Mouse (Mus musculus): ENCODE results near the gene Txndc5. TPM values are rescaled to one million over a fixed set of nuclear protein-coding genes. Genes with fewer than 3 reads are reported as not detected.

Txndc5 gene
- total and polyA plus RNA-seq, 2 experiments from 2014 or later: 81.0 to 92.2 TPM

GRCm38 (mm10) chr13:38476936-38477335, 51.7 kb downstream of the Txndc5 start:
- TF ChIP-seq CTCF (IDR thresholded peaks at IDR 0.05; ENCODE audit: low read depth): no peak
- H3K4me3 ChIP-seq (ENCODE audit: low read length): no peak overlapping the region
- no peaks in the 10 kb centered on the region for H3K4me1 ChIP-seq (ENCODE audit: insufficient read depth, low read length)
- H3K9me3 ChIP-seq (ENCODE audit: low read length): no peaks in the 10 kb centered on the region
- no peaks in the 10 kb centered on the region for H3K27me3 ChIP-seq (ENCODE audit: insufficient read depth, low read length)
- DNase-seq (ENCODE audit: low spot score) (no peak), ATAC-seq (no peak)
- H3K27ac ChIP-seq: no peak overlapping the region
- H3K36me3 ChIP-seq (ENCODE audit: insufficient read depth, low read length): no peaks in the 10 kb centered on the region
- WGBS: 38% methylated on average over 8 of the region's 8 CpGs
- H3K4me2 ChIP-seq (ENCODE audit: low read depth, low read length): no peak overlapping the region
- H3K9ac ChIP-seq (replicated peaks; ENCODE audit: low read length): no peak overlapping the region

- Histone ChIP-seq H3K27me3 (ENCODE audit: insufficient read depth, low read length) (no peaks in the 10 kb centered on the region), H3K4me2 (ENCODE audit: low read depth, low read length) (no peak overlapping the region), H3K27ac (no peak overlapping the region), H3K9me3 (ENCODE audit: low read length) (no peaks in the 10 kb centered on the region), H3K4me3 (ENCODE audit: low read length) (no peak overlapping the region), H3K9ac (replicated peaks; ENCODE audit: low read length) (no peak overlapping the region), H3K4me1 (ENCODE audit: insufficient read depth, low read length) (no peaks in the 10 kb centered on the region), H3K36me3 (ENCODE audit: insufficient read depth, low read length) (no peaks in the 10 kb centered on the region)
- WGBS: 87% methylated on average over 6 of the region's 6 CpGs
- TF ChIP-seq CTCF (IDR thresholded peaks at IDR 0.05; ENCODE audit: low read depth): no peak
- ATAC-seq (no peak), DNase-seq (ENCODE audit: low spot score) (no peak)
Observed at GRCm38 (mm10) chr13:38473497-38473896, 55.1 kb downstream of the Txndc5 start.

- no peak overlapping the region for H3K4me2 ChIP-seq (ENCODE audit: low read depth, low read length)
- H3K4me3 ChIP-seq (ENCODE audit: low read length): no peak overlapping the region
- DNase-seq (ENCODE audit: low spot score): no peak
- H3K36me3 ChIP-seq (ENCODE audit: insufficient read depth, low read length): no peaks in the 10 kb centered on the region
- H3K4me1 ChIP-seq (ENCODE audit: insufficient read depth, low read length): no peaks in the 10 kb centered on the region
- H3K9me3 ChIP-seq (ENCODE audit: low read length): no peaks in the 10 kb centered on the region
- H3K27ac ChIP-seq: no peak overlapping the region
- no peaks in the 10 kb centered on the region for H3K27me3 ChIP-seq (ENCODE audit: insufficient read depth, low read length)
- 79% methylated on average over 4 of the region's 4 CpGs for WGBS
- no peak for TF ChIP-seq CTCF (IDR thresholded peaks at IDR 0.05; ENCODE audit: low read depth)
- ATAC-seq: no peak
- no peak overlapping the region for H3K9ac ChIP-seq (replicated peaks; ENCODE audit: low read length)
Observed at GRCm38 (mm10) chr13:38472636-38473035, 56.0 kb downstream of the Txndc5 start.

- 81% methylated on average over 5 of the region's 5 CpGs for WGBS
- ATAC-seq (no peak), DNase-seq (ENCODE audit: low spot score) (no peak)
- H3K27ac ChIP-seq: no peak overlapping the region
- H3K4me1 ChIP-seq (ENCODE audit: insufficient read depth, low read length): no peaks in the 10 kb centered on the region
- H3K27me3 ChIP-seq (ENCODE audit: insufficient read depth, low read length): no peaks in the 10 kb centered on the region
- TF ChIP-seq CTCF (IDR thresholded peaks at IDR 0.05; ENCODE audit: low read depth): no peak
- no peak overlapping the region for H3K4me3 ChIP-seq (ENCODE audit: low read length)
- no peak overlapping the region for H3K4me2 ChIP-seq (ENCODE audit: low read depth, low read length)
- no peak overlapping the region for H3K9ac ChIP-seq (replicated peaks; ENCODE audit: low read length)
- H3K9me3 ChIP-seq (ENCODE audit: low read length): no peaks in the 10 kb centered on the region
- H3K36me3 ChIP-seq (ENCODE audit: insufficient read depth, low read length): no peaks in the 10 kb centered on the region
Observed at GRCm38 (mm10) chr13:38470882-38471281, 57.7 kb downstream of the Txndc5 start.

- Histone ChIP-seq H3K4me1 (ENCODE audit: insufficient read depth, low read length) (no peaks in the 10 kb centered on the region), H3K9me3 (ENCODE audit: low read length) (no peaks in the 10 kb centered on the region), H3K27ac (no peak overlapping the region), H3K36me3 (ENCODE audit: insufficient read depth, low read length) (no peaks in the 10 kb centered on the region), H3K4me2 (ENCODE audit: low read depth, low read length) (no peak overlapping the region), H3K4me3 (ENCODE audit: low read length) (no peak overlapping the region), H3K27me3 (ENCODE audit: insufficient read depth, low read length) (no peaks in the 10 kb centered on the region), H3K9ac (replicated peaks; ENCODE audit: low read length) (no peak overlapping the region)
- DNase-seq (ENCODE audit: low spot score) (no peak), ATAC-seq (no peak)
- peak; percentile 10; the same call in 1 of the 2 replicates for TF ChIP-seq CTCF (IDR thresholded peaks at IDR 0.05; ENCODE audit: low read depth)
- WGBS: 80% methylated on average over 1 of the region's 1 CpGs
Observed at GRCm38 (mm10) chr13:38463410-38463809, 65.2 kb downstream of the Txndc5 start.

- ATAC-seq: no peak
- no peaks in the 10 kb centered on the region for H3K27me3 ChIP-seq (ENCODE audit: insufficient read depth, low read length)
- no peaks in the 10 kb centered on the region for H3K36me3 ChIP-seq (ENCODE audit: insufficient read depth, low read length)
- H3K4me2 ChIP-seq (ENCODE audit: low read depth, low read length): no peak overlapping the region
- H3K9me3 ChIP-seq (ENCODE audit: low read length): no peaks in the 10 kb centered on the region
- no peak overlapping the region for H3K4me3 ChIP-seq (ENCODE audit: low read length)
- 70% methylated on average over 5 of the region's 5 CpGs for WGBS
- H3K9ac ChIP-seq (replicated peaks; ENCODE audit: low read length): no peak overlapping the region
- no peak for TF ChIP-seq CTCF (IDR thresholded peaks at IDR 0.05; ENCODE audit: low read depth)
- H3K4me1 ChIP-seq (ENCODE audit: insufficient read depth, low read length): no peaks in the 10 kb centered on the region
- DNase-seq (ENCODE audit: low spot score): no peak
- 0 out of 2 replicates have a peak overlapping the region, but pooled peaks have one; percentile 2 for H3K27ac ChIP-seq
Observed at GRCm38 (mm10) chr13:38451446-38451845, 77.2 kb downstream of the Txndc5 start.

Other genes starting within 250 kb of the Txndc5 start
- gene Bmp6, start 183.7 kb downstream of the Txndc5 start, total RNA-seq (2014; rRNA removed): 19.4 and 20.9 TPM in 2 replicates
- 5.2 and 5.3 TPM in 2 replicates for gene Bmp6, start 183.7 kb downstream of the Txndc5 start, polyA plus RNA-seq (2015; fragmentation: Nextera tagmentation; extraction: Ambion mirVana)
- gene Bloc1s5, start 106.3 kb upstream of the Txndc5 start, total RNA-seq (2014; rRNA removed): 9.7 and 10.1 TPM in 2 replicates
- 22.2 and 23.5 TPM in 2 replicates for gene Bloc1s5, start 106.3 kb upstream of the Txndc5 start, polyA plus RNA-seq (2015; fragmentation: Nextera tagmentation; extraction: Ambion mirVana)
- gene Eef1e1, start 130.2 kb upstream of the Txndc5 start, total RNA-seq (2014; rRNA removed): 24.5 and 36.6 TPM in 2 replicates
- gene Eef1e1, start 130.2 kb upstream of the Txndc5 start, polyA plus RNA-seq (2015; fragmentation: Nextera tagmentation; extraction: Ambion mirVana): 105 and 107 TPM in 2 replicates

Data from hindbrain, postnatal 0 days (tissue).